Mouse (Mus musculus) layer of hippocampus, adult 8-10 months (tissue): ENCODE data around the gene Ssrp1. TPM values are rescaled to one million over a fixed set of nuclear protein-coding genes. Genes with fewer than 3 reads are reported as not detected.

Experiments
- DNase-seq, 2 experiments: peaks; one replicate each; pipeline ENCODE4 v3.0.0; 2022; ENCODE audit warnings: low spot score in 2 of 2
- total RNA-seq, 4 experiments: library from RNA; stranded (reverse); gene quantifications; 2 replicates each; pipeline ENCODE4 v1.2.4; 2022

Ssrp1 gene
- total RNA-seq, result 100 to 1,000 TPM; 111 to 137 (median 126) TPM

DNA sequence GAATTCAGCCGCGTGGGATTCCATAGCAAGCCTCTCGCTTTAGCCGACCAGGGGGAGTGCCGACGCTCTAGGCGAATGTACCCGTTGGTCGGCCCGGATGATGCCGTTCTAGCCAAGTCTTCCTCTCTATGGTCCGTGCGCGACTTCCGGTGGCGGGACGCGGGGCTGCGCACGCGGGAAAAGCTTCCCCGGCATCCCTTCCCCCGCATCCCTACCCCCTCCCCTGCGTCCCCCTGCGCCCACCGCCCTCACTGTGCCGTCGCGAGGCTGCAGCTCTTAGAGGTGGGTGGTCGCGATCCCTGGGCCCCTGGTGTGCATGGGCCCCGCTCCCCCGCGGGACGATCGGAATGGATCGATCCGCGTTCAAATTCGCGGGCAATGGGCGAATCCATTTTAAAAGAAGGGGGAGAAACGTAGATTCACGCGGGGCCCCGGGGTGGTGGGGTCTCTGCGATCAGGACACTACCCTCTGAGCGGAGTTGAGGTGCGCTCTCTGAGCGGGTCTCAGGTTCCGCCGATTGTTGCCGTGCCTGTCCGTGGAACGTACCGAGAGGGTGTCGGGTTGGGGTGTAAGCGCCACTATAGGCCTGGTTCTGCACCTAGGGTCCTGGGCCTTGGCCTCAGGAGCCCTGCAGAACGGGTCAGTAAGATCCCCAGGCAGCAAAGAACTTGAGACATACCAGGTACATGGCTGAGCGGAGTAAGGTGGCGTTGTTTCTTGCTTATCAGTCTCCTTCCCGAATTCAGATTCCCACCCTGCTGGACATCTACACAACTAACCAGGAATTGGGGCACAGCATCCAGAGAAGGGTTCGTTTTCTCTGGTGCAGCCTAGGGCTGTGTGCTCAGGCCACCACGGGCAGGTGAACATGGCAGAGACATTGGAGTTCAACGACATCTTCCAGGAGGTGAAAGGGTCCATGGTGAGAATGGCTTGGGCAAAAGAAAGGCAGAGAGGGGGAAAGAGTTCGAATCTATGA is at the start of gene Ssrp1, which contains the start of gene P2rx3:
Gene Ssrp1 (plus strand): TSS at position 188 of the 980 bp plus-strand sequence.
Gene P2rx3 (minus strand): TSS at position 416 of the 980 bp plus-strand sequence.
- peak; percentile 85 to 93 for DNase-seq

DNA sequence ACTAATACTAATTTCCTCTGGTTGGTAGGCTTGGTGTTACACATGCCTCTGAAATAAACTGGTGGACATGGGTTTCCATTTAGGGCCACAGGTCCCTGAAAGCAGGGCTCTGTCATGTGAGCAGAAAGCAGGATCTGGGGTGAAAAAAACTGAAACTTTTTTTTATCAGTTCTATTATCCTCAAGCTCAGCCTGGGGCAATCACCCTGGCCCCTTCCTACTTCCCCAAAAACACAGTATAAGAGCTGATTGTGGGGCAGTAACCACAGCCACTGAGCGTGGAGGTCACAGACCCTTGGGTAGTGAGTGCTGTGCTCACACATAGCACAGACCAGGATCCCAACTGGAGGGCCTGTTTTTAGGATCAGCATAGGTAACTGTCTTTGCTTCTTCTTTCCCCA is 49.1 kb upstream of the Ssrp1 start, which contains the start of gene Prg3:
Gene Prg3 (plus strand): TSS at position 286 of the 400 bp plus-strand sequence.
- DNase-seq, result no peak

DNA sequence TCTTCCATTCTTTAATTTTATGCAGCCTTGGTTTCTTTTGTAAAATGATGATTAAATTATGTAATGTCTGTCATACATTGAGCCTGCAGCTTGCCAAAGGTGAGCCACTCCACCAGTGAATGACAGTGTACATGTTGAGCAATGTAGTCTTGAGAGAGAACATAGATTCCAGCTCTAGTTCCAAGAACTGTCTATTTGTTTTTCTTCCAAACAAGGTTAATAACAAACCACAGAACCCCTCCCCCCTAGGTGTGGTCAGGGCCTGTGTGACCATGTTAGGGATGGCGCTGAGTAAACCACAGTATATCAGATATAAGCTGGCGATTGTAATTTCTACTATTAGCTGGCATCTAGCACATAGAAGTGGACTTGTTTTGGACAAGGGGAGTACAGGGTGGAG is 40.7 kb upstream of the Ssrp1 start:
- no peak for DNase-seq

- no peak for DNase-seq
These were observed 37.4 kb upstream of the Ssrp1 start for GRCm38 (mm10) chr2:84999486-85000181.

GRCm38 (mm10) chr2:85001497-85001896 is 35.5 kb upstream of the Ssrp1 start:
- DNase-seq, result no peak

DNA sequence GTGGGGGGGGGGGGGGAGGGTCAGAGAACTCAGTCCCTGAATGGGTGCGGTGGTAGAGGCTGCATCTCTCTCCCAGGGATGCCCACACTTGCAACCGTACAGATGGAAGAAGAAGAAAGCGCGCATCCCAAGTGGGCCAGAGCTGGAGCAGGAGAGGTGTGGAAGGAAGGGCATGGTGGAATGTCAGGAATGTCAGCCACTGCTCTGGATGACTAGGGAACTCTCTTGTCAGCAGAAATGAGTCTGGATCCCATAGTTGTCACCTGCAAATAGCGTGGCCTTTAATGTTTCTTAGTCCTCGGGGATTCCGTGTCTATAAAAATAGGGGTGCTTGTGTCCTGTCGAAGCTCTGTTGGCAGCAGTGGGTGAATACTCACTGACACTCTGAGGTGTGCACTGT is 34.5 kb upstream of the Ssrp1 start:
- DNase-seq, result no peak

GRCm38 (mm10) chr2:85004341-85004740 is 32.7 kb upstream of the Ssrp1 start:
- DNase-seq, result peak in 1 of 2 experiments; percentile 15

GRCm38 (mm10) chr2:85006600-85006999 is 30.4 kb upstream of the Ssrp1 start:
- DNase-seq, result no peak

DNA sequence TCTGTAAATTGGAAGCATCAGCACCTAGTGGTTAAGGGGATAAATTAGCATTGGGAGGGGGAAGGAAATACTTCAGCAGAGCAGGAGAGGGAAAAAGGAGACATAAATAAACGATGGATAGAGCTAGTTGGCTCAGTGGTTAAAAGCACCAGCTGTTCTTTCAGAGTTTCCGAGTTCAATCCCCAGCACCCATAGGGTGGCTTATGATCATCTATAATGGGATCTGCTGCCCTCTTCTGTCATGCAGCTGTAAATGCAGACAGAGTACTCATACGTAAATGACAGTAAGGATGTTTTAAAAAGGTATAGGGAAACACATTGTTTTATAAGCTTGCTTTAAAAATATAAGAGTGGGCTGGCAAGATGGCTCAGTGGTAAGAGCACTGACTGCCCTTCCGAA is 29.3 kb upstream of the Ssrp1 start:
- DNase-seq, result peak in 1 of 2 experiments; percentile 27

DNA sequence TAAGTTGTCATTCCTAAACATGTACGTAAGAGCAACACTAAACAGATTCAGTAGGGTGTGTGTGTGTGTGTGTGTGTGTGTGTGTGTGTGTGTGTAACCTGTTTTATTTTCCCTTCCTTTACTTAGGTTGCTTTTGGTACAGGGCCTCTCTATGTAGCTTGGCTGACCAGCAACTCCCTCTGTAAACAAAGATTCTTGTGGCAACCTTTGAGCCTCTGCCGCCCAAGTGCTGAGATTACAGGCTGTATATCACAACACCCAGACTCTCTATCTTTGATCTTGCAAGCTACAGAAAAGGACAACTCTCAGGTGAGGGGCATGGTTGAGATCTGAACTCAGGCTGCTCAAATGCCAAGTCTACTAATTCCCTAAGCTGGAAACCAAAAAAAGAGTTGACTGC is 27.8 kb upstream of the Ssrp1 start:
- no peak for DNase-seq

GRCm38 (mm10) chr2:85011906-85012604 is 25.0 kb upstream of the Ssrp1 start:
- DNase-seq, result no peak

- DNase-seq, result peak in 1 of 2 experiments; percentile 30
These were observed 24.4 kb upstream of the Ssrp1 start for GRCm38 (mm10) chr2:85012679-85013078.

DNA sequence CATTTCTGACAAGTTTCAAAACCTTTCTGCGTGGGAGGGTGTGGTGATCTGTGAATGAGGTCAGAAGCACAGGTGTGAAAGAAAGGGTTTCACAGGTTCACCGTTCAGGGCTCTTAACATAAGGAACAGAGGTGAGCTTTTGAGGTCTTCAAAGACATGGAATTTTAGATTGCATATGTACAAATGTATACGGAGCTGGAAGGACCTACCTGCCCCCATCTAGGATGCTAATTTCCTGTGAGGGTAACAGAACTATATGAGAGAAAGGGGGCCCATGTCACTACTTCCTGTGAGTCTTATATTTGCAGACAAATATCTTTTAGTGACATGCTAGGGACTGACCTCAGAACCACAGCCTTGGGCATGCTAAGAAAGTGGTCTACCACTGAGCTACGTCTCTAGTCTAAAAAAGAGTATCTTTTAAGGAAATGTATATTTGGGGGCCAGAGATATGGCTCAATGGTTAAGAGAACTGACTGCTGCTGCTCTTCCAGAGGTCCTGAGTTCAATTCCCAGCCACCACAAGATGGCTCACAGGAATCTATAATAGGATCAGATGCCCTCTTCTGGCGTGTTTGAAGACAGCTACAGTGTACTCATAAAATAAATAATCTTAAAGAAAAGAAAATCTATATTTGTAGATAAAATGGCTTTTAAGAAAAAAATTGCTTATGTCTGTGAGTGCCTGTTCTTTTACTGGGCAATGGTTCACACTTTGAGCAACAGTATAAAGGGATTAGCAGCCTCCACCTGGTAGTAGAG is 23.0 kb upstream of the Ssrp1 start:
- DNase-seq, result no peak

DNA sequence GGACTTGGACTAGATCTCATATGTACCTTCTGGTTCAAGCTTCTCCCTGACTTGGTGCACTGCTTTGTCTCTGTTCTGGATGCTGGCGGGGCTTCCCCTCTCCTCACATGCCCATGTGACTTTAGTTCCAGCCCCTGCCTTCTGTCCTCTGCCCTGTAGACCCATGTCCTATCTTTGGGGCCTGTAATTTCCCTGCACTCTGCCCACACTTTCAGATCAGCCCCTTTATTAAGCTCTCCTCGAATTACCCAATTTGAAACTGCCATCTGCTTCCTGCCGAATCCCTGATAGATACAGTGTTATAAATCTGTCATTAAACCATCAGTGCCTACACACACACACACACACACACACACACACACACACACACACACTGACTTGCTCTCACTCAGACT is 22.4 kb upstream of the Ssrp1 start:
- DNase-seq, result peak; percentile 42 to 51

DNA sequence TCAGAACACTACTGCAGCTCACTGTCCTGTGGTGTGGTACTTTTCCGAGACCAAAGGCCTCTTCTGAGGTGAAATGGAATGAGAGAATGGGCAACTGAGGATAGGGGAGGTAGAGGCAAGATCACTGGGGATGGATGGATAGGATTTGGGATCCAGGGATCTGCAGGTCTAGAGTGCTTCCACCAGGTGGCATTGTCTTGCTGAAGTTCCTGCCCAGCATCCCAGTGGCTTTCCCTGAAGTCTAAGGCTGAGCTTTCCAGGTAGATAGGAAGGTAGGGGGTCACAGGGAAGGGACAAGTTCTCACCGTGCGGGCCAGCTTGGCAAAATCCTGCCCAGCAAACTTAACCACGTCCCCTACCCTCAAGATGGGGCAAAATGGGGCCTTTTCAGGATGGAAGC is 15.0 kb upstream of the Ssrp1 start:
- DNase-seq, result no peak

- no peak for DNase-seq
These were observed 10.9 kb upstream of the Ssrp1 start for GRCm38 (mm10) chr2:85026178-85026577.

DNA sequence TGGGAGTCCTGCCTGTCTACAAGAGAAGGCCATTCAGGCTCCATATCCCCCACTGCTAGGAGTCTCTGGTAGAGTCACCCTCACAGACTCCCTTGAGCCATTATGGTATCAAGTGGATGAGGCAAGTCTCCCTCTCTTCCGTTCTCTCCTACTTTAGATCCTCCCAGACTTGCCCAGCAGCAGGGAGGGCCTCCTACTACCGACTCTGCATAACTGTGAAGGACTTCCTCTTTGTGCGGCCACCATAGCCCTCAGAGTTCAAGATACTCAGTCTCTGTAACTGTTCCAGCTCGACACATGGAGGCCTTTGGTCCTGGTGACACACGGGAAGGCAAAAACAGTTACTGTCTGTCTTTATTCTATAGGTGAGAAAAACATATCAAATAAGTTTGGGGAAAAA is 9.8 kb upstream of the Ssrp1 start:
- no peak for DNase-seq

- no peak for DNase-seq
These were observed 7.1 kb upstream of the Ssrp1 start for GRCm38 (mm10) chr2:85029897-85030296.

- no peak for DNase-seq
These were observed 6.0 kb upstream of the Ssrp1 start for GRCm38 (mm10) chr2:85030989-85031388.

GRCm38 (mm10) chr2:85033121-85033520 is 3.9 kb upstream of the Ssrp1 start:
- no peak for DNase-seq

DNA sequence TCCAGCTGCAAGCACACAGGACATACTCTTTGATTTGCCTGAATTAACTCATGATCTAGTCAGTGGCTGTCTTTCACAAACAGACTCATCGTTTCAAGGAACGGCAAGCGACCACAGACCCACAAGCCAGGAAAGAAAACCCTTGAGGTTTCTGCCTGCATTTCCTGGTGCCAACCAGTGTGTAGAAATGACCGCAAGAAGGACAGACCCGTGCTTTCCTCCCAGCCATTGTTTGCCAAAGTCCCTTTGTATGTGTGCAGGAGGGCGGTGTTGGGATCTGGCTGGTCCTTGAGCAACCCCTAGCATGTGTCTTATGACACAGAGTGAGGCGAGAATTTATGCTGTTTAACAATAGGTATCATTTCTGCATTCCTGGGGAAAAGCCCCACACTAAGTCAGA is 2.9 kb upstream of the Ssrp1 start:
- DNase-seq, result no peak
